Mouse (Mus musculus) heart, adult 11 months (tissue): ENCODE data around the gene Fam205c.

Source experiments
- DNase-seq: peaks from one replicate; pipeline ENCODE4 v3.0.0; 2022

Fam205c gene

GRCm38 (mm10) chr4:42874134-42874533, at the start of gene Fam205c:
Gene Fam205c, minus strand, starts transcription at chr4:42874234.
- peak; percentile 45 for DNase-seq

- DNase-seq: peak; percentile 74
Measured at GRCm38 (mm10) chr4:42922461-42922860, 48.4 kb upstream of the Fam205c start.

- peak; percentile 12 for DNase-seq
Measured at GRCm38 (mm10) chr4:42922056-42922455, 48.0 kb upstream of the Fam205c start.

DNA sequence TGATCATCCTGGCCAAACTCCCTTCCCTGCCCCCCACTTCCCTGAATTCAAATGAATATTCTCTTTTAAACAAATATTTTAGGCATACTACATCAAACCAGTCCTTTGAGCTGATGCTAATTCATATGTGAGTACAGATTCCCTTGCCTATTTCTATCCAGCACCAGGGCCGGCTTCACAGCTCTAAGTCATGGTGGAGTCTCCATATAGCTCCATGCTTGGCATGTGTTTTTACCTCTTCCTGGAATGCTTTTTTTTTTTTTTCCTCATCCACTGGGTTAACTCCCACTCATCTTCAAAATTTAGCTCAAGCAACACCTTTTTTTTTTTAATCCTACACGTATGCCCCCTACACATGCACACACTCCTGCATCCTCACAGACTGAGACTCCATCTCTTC, 47.5 kb upstream of the Fam205c start:
- DNase-seq: peak; percentile 37

- peak; percentile 57 for DNase-seq
Measured at GRCm38 (mm10) chr4:42920726-42921125, 46.7 kb upstream of the Fam205c start.

DNA sequence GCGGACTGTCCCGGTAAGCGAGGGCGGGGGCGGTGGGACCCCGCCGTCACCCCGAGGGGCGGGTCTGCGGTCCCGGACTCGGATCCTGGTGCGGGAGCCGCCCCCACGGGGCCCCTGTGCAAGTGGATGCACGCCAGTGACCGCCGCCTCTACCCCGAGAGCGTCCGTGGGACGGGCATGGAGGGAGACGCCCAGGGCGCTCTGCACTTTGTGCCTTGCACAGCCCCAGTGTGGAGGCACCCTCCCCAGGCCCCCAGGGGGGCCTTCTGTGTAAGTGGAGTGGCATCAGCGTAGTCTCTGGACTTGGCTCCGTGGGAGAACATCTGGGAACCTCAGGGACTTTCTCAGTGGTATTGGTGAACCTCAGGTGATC, 43.4 kb upstream of the Fam205c start:
- peak; percentile 90 for DNase-seq

DNA sequence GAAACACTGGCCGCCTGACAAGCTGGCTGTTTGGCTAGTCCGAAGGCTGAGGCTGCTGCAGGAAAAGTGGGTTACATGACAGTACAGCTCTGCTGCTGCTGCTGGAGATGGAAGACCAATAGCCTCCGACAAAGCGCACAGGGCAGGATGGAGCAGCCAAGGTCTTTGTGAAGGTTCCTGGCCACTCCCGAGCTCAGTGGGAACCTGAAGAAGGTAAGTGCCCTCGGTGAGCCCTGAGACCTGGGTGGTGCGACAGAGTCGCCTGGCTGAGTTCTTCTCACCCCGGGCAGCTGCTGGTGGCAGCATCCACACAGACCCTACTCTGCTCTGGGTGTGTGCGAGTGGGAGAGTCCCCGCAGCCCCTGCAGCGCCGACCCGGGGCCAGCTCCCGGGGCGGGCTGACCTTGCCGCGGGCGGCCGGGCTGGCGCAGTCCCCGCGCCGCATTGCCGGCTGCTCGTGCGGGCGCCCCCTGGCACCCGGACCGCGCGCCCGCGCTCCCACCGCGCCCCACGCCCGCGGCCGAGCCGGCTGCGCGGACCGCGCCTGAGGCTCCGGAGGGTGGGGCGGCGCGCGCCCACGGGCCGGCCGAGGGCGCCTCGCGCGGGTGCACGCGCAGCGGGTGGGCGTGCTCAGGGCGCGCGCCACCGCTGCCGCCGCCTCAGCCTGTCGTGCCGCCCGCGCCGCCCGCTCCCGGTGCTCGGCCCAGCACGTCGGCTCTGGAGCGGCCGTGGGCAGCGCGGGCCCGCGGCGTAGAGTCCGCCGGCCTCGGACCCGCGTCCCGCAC, 42.8 kb upstream of the Fam205c start, which contains the start of gene Phf24:
Gene Phf24, plus strand, starts transcription at position 44 of the 785 bp plus-strand sequence.
- DNase-seq: peak; percentile 93

- peak; percentile 41 for DNase-seq
Measured at GRCm38 (mm10) chr4:42915966-42916365, 41.9 kb upstream of the Fam205c start.

DNA sequence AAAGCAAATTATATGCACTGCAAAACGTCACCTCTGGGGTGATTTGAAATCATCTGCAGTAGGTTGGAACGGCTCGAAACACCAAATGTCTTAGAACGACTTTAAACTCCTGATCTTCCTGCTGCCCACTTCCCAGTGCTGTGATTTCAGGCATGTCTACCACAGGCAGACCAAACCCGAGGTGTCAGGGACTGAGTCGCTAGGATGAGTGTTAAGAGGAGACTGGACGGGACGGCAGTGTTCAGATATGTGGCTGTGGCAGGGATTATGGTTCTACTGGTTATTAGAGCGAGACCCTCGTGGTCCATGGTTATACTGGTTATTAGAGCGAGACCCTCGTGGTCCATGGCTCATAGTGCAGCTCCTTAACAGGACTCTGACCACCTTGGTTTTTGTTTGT, 41.3 kb upstream of the Fam205c start:
- DNase-seq: peak; percentile 31

DNA sequence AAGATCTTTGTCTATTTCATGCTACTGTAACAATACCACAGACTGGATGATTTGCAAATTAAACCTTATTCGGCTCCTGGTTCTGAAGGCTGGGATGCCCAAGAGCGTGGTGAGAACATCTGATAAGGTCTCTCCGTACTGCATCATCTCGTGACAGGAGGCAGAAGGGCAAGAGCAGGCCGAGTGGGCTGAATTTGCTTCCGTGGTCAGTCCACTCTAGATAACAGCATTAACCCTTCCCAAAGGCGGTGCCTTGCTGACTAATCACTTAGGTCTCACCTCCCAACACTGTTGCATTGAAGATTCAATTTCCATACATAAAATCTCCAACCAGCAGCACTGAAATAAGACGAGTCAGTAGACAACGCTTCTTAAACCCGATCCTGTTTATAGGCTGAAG, 39.4 kb upstream of the Fam205c start:
- peak; percentile 55 for DNase-seq

DNA sequence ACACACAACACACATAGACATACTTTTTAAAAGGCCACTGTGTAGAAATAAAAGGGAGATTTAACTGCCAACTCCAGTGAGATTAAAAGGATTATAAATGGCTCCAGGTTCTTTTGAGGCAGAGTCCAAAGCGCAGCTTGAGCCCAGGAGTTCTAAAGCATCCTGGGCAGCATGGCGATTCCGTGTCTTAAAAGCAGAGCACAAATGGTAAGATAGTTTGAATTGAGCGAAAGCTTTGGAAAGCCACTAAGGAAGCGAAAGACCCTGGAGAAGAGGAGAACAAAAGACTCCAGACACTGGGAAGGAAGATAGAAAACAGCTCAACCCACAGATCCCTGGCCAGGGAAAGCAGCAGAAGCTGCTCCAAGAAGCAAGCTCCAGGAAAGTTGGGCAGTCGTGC, 30.9 kb upstream of the Fam205c start:
- peak; percentile 51 for DNase-seq

DNA sequence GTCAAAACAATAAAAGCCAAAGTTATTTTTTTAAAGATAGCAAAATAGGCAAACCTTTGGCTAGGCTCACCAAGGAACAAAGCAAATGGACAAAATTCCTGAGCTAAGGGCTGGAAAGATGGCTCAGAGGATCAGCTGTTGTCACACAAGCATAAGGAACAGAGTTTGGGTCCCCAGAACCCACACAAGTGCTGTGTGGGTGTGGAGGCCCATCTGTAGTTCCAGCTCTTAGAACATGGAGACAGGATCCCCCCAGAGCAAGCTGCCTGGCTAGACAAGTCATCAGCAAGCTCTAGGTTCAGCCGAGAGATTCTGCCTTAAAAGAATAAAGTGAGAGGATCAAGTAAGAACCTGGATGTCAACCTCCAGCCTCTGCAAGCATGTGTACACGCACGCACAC, 30.5 kb upstream of the Fam205c start:
- no peak for DNase-seq

DNA sequence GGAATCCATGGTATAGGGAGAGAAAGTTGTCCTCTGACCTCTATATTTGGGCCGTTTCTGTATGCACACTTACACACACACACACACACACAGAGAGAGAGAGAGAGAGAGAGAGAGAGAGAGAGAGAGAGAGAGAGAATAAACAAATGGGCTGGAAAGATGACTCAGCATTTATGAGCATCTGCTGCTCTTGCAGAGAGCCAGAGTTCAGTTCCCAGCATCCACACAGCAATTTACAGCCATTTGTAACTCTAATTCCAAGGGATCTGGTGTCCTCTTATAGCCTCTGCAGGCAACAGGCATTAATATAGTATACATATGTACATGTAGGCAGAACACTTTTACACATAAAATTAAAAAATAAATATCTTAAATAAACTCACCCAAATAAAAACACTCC, 29.9 kb upstream of the Fam205c start:
- peak; percentile 49 for DNase-seq

GRCm38 (mm10) chr4:42902730-42903129, 28.7 kb upstream of the Fam205c start:
- DNase-seq: peak; percentile 54

DNA sequence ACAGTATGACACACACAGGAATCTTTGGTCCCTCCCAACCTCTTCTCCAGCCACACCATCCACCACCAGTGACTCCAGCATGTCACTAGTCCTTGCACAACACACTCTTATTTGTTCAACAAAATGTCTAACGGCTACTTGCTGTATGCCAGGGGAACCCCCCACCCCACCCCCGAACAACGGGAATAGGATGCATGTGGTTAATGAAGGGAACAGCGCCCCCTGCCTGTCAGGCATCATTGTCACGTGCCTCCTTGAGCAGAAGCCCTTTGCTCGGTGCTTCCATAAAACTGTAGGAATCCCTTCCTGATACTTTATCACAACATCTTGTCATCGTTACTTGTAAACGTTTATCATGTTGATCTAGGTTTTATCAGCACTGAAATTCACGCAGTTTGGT, 28.1 kb upstream of the Fam205c start:
- DNase-seq: peak; percentile 55

DNA sequence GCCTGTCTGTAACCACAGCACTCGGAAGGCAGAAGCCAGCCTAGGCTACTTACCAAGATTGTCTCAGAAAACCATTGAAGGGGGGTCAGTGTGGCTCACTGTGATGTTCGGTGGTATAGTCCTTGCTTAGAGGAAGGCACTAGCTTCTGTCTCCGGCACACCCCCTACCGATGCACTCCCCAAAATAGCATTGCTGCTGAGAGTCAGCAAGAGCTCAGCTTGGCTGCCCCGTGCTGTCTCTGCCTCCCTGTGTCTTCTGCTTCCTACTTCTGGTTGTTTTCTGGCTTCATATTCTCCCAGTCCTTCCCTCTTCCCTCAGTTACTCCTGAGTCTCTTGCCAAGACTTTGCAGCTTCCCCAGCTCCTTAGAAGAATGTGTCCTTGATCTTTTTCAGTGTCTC, 26.8 kb upstream of the Fam205c start:
- DNase-seq: peak; percentile 80

DNA sequence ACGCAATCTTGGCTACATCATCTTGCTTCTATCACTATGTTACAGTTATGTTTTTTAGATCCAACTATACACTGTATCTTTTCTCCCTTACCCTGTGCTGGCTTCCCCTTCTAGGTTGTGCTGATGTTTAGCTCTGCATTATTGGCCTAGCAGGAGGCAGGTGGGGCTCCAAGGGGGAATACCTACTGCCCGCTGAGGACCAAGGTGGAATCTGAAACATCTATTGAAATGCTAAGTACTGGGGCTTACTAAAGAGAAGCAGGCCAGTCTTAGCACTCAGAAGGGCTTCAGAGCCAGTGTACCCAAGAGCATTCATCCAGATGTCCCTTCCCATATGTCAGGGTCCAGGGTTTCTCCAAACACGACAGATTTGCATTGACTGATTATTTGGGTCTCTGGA, 24.9 kb upstream of the Fam205c start:
- DNase-seq: peak; percentile 6

DNA sequence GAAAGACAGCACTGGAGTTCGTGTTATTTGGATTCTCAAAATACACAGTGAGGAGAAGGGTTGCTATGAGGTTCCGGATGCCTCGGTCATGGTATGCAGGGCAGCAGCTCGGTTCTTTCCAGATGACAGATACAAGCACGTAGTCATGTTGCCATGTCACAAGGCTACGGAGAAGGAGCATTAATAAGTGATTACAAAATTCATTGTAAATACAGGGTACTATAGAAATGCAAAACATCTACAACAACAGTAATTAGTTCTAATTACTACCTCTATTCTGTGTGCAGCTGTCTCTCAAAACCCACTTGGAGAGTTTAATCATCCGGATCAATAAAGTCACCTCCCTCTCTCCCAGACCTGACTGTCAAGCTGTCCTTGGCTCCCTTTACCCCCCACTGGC, 21.1 kb upstream of the Fam205c start:
- peak; percentile 25 for DNase-seq

DNA sequence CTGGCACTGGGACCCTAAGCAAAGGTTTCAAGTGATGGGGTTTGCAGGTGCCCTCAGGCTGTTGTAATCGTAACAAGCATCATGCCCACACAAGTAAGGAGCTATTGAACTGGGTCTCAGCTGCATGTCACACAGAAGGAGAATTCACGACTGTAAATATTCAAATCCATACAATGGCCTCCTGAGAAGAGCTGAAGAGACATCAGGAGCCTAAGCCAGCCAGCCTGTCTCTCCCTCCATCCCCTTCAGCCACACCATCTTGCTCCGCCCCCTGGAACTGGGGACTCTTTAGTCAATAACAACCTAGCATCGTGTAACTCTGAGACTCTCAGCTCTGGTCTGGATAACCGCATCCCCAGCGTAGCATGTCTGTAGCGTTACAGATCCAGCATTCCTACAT, 17.1 kb upstream of the Fam205c start:
- peak; percentile 68 for DNase-seq

- peak; percentile 56 for DNase-seq
Measured at GRCm38 (mm10) chr4:42888806-42889205, 14.8 kb upstream of the Fam205c start.

DNA sequence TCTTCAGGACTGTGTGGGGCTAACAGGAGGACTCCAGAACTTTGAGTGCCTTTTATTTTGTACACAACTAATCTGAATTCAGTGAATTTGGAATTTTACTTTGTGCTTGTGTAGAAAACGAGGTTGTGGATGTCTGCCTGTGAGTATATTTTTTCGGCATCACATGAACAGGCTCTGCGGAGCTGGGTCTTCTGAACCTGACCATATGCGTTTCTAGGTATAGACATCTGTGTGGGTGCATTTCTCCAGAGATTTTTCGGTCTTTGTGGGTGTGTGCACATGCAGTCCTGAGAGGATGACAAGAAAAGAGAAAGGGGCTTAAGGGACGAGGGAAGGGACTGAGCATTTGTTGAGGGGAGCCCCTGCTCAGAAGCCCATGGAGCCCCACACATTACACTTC, 12.9 kb upstream of the Fam205c start:
- peak; percentile 16 for DNase-seq

DNA sequence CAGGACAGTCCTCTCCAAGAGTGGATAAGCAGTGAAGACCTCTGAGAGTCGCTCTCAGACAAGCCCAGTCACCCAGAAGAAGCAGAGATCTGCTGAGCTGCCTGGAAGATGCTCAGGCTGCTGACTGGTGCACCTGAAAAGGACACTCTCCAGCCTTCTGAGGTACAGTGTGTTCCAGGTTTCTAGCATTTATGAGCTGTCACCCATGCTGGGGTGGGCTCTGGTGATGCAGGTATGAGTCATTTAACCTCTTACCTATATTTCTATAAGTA, 6.6 kb upstream of the Fam205c start:
- peak; percentile 81 for DNase-seq

- DNase-seq: no peak
Measured at GRCm38 (mm10) chr4:42879829-42880676, 6.0 kb upstream of the Fam205c start.

GRCm38 (mm10) chr4:42877657-42878056, 3.6 kb upstream of the Fam205c start:
- DNase-seq: no peak
